Mouse (Mus musculus): ENCODE data around the gene Rbm26. TPM values are rescaled to one million over a fixed set of nuclear protein-coding genes. Genes with fewer than 3 reads are reported as not detected.

The Rbm26 gene
- 10 to 100 TPM; 69.0 to 71.9 TPM for total RNA-seq (2021)
- long read RNA-seq, partial matches to known transcripts: 3 of 9 reads
- long read RNA-seq, other reads (novel, unspliced or antisense): 5 of 9 reads

GRCm38 (mm10) chr14:105177238-105177693 lies at the start of gene Rbm26:
TSS of gene Rbm26 (minus strand) at chr14:105177327.
- DNase-seq (ENCODE audit: low spot score in 2 of 2): peak; percentile 97 to 98

GRCm38 (mm10) chr14:105225790-105226189 lies 48.7 kb upstream of the Rbm26 start:
- no peak for DNase-seq (ENCODE audit: low spot score in 2 of 2)

DNA sequence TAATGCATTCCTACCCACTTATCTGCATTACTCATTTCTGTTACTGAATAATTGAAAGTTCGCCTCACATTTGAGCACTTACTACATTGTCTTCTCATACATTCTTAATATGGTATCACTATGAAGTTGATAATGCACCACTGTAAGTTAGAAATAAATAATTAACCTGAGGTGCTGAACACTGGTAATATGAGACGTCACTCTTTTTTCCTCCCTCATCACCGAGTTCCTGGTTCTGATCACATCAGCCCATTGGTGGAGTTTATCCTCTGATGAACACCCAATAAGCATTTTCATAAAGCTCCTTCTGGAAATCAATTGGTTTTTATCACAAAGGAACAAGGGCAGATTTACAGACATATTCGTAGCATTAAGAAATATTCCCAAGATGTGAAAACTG lies 45.1 kb upstream of the Rbm26 start:
- DNase-seq (ENCODE audit: low spot score in 2 of 2): no peak

DNA sequence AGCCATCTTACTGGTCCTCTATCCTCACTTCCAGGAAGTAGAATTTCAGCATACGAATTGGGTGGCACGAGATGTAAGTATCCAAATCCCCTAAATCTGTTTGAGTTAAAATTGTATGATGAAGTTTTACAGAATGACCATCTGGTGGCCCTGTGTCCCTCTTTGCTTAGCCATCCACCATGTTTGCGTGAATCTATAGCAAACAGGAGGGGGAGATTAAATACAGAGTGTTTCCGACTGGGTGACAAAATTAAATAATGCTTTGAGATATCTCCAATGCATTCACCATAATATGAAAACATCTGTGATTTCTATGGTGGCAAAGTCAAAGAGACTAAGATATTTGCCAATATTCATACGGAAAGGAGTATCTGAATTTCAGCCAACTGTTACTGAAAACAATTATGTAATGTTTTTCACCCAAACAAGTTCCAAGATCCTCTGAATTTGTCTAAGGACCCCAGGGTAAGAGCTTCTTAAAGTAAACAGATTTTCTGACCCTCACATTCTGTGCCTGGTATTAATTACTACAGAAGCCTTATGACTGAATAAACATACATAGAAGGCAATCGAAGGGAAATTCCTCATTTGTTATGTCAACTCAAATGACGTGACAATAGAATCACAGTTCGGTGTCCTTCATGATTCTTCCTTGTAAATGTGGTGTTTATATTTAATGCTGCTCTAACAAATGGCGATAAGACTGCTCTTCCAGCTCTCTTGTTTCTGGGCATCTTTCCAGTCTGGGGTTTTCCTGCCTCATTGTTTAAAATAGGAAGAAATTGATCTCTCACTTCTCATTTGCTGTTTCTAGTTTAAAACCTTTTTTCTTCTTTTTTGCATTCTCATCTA lies 42.6 kb upstream of the Rbm26 start:
- no peak for DNase-seq (ENCODE audit: low spot score in 2 of 2)

DNA sequence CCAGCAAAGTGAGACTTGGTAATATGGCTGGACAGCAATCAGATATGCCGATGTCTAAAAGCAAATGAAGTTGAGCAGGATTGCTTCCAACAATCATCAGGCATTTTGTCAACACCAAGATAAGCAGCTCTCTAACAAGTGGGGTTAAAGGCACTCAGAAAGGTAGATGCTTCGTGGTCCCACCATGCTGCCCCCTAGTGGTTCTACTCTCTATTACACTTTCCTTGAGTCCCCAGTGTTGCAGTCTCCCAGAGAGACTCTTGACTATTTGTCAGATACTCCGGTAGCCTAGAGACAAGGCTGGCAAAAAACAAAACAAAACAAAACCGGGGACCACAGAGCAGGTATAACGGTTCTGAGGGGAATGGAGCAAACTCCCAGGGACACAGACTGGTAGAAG lies 21.3 kb upstream of the Rbm26 start:
- DNase-seq (ENCODE audit: low spot score in 2 of 2): no peak

- no peak for DNase-seq (ENCODE audit: low spot score in 2 of 2)
Measured at GRCm38 (mm10) chr14:105194682-105195081, 17.6 kb upstream of the Rbm26 start.

GRCm38 (mm10) chr14:105184866-105185265 lies 7.7 kb upstream of the Rbm26 start:
- DNase-seq (ENCODE audit: low spot score in 2 of 2): no peak

DNA sequence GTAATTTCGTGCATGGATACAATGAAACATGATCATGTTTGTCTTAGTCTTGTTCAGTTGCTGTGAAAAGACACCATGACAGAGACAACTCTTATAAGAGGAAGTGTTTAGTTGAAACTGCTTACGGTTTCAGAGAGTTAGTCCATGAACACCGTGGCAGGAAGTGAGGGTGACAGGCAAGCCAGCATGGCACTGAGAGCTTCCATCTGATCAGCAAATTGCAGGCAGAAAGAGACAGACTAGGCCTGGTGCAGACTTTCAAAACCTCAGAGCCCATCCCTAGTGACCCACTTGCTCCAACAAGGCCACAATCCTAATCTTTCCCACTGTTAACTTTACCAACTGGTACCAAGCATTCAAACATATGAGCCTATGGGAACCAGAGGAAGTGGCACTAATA lies 5.7 kb upstream of the Rbm26 start:
- no peak for DNase-seq (ENCODE audit: low spot score in 2 of 2)

GRCm38 (mm10) chr14:105179733-105180132 lies 2.6 kb upstream of the Rbm26 start:
- DNase-seq (ENCODE audit: low spot score in 2 of 2): no peak

GRCm38 (mm10) chr14:105178996-105179395 lies 1.9 kb upstream of the Rbm26 start:
- no peak for DNase-seq (ENCODE audit: low spot score in 2 of 2)

GRCm38 (mm10) chr14:105176381-105177168 lies 552 bp downstream of the Rbm26 start:
- DNase-seq (ENCODE audit: low spot score in 2 of 2): peak in 1 of 2 experiments; percentile 22

GRCm38 (mm10) chr14:105167181-105167580 lies 9.9 kb downstream of the Rbm26 start:
- DNase-seq (ENCODE audit: low spot score in 2 of 2): no peak

- DNase-seq (ENCODE audit: low spot score in 2 of 2): no peak
Measured at GRCm38 (mm10) chr14:105164793-105165192, 12.3 kb downstream of the Rbm26 start.

- DNase-seq (ENCODE audit: low spot score in 2 of 2): no peak
Measured at GRCm38 (mm10) chr14:105161334-105161733, 15.8 kb downstream of the Rbm26 start.

GRCm38 (mm10) chr14:105158526-105158925 lies 18.6 kb downstream of the Rbm26 start:
- DNase-seq (ENCODE audit: low spot score in 2 of 2): no peak

DNA sequence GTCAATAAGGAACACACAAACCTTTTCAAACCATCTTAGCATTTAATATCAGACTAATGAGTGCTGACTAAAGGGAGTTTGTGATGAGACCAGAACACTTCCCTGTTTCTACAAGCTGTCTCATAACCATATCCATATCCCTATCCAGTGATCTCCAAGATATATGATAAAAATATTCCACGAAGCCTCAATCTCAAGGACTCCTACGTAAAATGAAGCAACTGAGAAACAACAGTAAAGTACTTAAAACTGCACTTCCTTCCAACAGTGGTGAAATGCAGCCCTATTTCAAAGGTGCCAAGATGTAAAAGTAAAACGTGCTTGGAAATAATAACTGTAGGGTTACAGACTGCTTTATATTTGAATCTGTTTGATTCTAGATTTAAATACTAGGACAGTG lies 43.1 kb downstream of the Rbm26 start:
- no peak for DNase-seq (ENCODE audit: low spot score in 2 of 2)

GRCm38 (mm10) chr14:105127715-105128385 lies 49.3 kb downstream of the Rbm26 start:
- DNase-seq (ENCODE audit: low spot score in 2 of 2): no peak

- DNase-seq (ENCODE audit: low spot score in 2 of 2): no peak
Measured at GRCm38 (mm10) chr14:105124513-105124912, 52.6 kb downstream of the Rbm26 start.

DNA sequence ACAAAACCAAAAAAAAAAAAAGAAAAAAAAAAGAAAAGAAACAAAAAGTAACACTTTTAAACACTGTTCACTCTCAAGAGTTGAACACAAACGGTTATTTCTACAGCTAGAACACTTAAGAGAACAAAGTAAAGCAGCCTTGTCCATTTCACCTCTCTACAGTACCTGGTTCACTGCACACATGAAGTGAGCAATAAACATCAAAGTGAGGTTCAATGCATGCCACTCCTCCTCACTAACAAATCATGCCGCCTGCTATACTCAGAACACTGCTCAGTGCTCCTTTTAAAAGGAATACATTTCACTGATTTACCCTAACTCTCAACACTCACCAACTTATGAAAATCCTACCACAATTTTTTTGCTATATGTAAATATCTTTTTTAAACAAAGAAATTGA lies 61.7 kb downstream of the Rbm26 start:
- DNase-seq (ENCODE audit: low spot score in 2 of 2): no peak

DNA sequence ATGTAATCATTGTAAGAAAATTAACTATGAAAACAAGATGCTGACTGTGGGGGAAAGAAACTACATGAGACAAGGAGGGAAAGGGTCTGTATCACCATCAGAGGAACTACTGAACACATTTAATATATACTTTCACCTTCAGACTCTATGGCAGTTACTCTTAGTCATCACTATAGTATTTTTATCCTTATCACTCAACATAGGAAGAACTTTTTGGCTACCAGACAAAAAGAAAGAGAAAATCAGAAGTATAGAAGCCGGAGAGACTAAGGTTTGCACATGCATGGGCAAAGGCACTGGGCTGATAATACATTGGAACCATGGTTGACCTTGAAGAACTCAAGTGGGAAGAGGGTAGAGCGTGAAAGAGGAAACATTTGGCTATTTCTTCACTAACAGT lies 70.9 kb downstream of the Rbm26 start:
- no peak for DNase-seq (ENCODE audit: low spot score in 2 of 2)

- no peak for DNase-seq (ENCODE audit: low spot score in 2 of 2)
Measured at GRCm38 (mm10) chr14:105098861-105099260, 78.3 kb downstream of the Rbm26 start.

DNA sequence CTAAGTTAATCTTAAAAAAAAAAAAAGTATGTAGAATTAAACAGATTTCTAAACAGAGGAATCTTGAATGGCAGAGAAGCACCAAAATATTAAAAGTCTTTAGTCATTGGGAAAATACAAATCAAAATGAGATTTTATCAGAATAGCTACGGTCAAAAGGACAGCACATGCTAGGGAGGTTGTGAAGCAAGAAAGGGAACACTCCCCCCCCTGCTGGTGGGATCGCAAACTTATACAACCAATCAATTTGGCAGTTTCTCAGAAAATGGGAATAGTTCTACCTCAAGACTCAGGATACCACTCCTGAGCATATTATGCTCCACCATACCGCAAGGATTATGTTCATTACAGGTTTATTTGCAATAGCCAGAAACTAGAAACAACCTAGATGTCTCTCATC lies 80.9 kb downstream of the Rbm26 start:
- DNase-seq (ENCODE audit: low spot score in 2 of 2): no peak

Data from layer of hippocampus, postnatal 10 days (tissue).